Mouse (Mus musculus): Measurements from ENCODE around the gene Rpl31.

DNA sequence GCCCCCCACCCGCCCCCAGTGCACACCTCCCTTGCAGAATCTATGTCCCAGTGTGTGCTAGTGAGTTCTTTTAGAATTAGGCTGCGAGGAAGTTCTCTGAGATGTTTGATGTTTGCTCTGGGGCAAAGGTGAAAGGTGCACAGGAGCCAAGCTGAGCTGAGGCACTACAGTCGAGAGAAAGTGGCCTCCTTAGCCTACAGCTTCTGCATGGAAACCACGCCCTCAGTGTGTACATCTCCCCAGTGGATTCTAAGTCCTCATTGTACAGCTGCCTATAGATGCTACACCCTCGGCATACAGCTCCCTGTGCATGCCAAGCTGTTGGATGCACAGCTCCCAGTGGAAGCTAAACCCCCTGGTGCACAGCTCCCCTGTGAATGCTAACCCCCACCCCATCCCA, 28.2 kb upstream of the Rpl31 start:
- TF ChIP-seq CTCF (IDR thresholded peaks at IDR 0.05; ENCODE audit: control insufficient read depth, insufficient read depth, insufficient read length) (no peak), CEBPB (IDR thresholded peaks at IDR 0.05; ENCODE audit: low read depth) (no peak)
